Comparison of ENCODE assay signal across 23 mouse cellular contexts in the genomic region with DNA sequence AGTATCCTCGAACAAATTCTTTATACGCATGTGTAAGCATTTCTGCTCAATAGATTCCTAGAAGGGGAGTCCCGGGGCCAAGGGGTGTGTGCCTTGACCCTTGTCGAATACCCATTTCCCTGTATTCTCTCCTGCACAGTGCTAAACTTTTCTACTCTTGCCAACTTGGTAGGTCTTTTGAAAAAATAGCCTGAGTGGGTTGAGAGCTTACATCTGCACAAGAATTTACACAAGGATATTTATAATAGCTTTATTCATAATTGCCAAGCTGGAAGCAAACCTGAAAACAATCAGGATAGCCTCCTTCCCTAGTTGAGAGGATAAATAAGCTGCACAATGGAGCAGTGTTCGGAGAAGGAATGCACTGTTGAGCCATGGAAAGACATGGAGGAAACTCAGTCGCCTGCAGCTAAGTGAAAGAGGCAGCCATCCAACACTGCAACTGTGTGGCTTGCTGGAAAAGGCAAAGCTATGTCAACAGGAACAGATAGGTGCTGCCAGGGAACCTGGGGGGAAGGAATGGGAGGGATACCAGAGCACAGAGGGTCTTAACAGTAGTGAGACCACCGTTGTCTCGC. TPM values are rescaled to one million over a fixed set of nuclear protein-coding genes. Genes with fewer than 3 reads are reported as not detected.
A peak's percentile ranks its signal among the peaks of the same experiment; 100 is the strongest.
DNase-seq lines count a peak whose midpoint lies in the region; ATAC-seq lines count a peak whose summit lies in the region.
"Had no signal": no experiment of that assay in that cellular context is flagged by ENCODE, and none has a peak within 500 bp of the region (broad histone marks: within the 10 kb centered on the region; RNA-seq: fewer than 3 reads in every experiment).

No protein-coding gene starts in this region.

- no peak overlapping the region for H3K27ac ChIP-seq in forebrain, embryonic 16.5 days (ENCODE audit: low read length)
- no peak overlapping the region for H3K27ac ChIP-seq in forebrain, embryonic 10.5 days
- H3K27ac ChIP-seq in kidney, embryonic 15.5 days, result peak overlapping the region; percentile 18; the same call in 1 of the 2 replicates
- H3K27ac ChIP-seq in midbrain, embryonic 16.5 days (ENCODE audit: low read length), result no peak overlapping the region
- H3K27ac ChIP-seq: embryonic facial prominence, embryonic 13.5 days; forebrain, embryonic 12.5 days; heart, embryonic 13.5 days; hindbrain, embryonic 12.5 days had no signal

- H3K9ac ChIP-seq in forebrain, embryonic 16.5 days (replicated peaks; ENCODE audit: low read depth, low read length), result no peak overlapping the region
- H3K9ac ChIP-seq in kidney, embryonic 15.5 days, result no peak overlapping the region
- H3K9ac ChIP-seq in midbrain, embryonic 16.5 days (ENCODE audit: low read depth, low read length), result no peak overlapping the region
- H3K9ac ChIP-seq: embryonic facial prominence, embryonic 13.5 days; forebrain, embryonic 12.5 days; heart, embryonic 13.5 days; hindbrain, embryonic 12.5 days had no signal

- WGBS in forebrain, embryonic 16.5 days, result 51% methylated on average over 8 of the region's 8 CpGs
- WGBS in forebrain, embryonic 10.5 days, result 74% methylated on average over 8 of the region's 8 CpGs
- WGBS in kidney, embryonic 15.5 days, result 69% methylated on average over 8 of the region's 8 CpGs
- 68% methylated on average over 8 of the region's 8 CpGs for WGBS in midbrain, embryonic 16.5 days

- no peaks in the 10 kb centered on the region for H3K36me3 ChIP-seq in forebrain, embryonic 16.5 days (ENCODE audit: control insufficient read depth, insufficient read depth)
- H3K36me3 ChIP-seq in forebrain, embryonic 10.5 days (replicated peaks), result no peaks in the 10 kb centered on the region
- H3K36me3 ChIP-seq in kidney, embryonic 15.5 days, result no peaks in the 10 kb centered on the region
- H3K36me3 ChIP-seq in midbrain, embryonic 16.5 days (ENCODE audit: control insufficient read depth, insufficient read depth, low read length), result no peaks in the 10 kb centered on the region
- H3K36me3 ChIP-seq: embryonic facial prominence, embryonic 13.5 days; forebrain, embryonic 12.5 days; heart, embryonic 13.5 days; hindbrain, embryonic 12.5 days had no signal

- H3K4me1 ChIP-seq in forebrain, embryonic 16.5 days (replicated peaks; ENCODE audit: control insufficient read depth, insufficient read depth, low read length), result no peaks in the 10 kb centered on the region
- H3K4me1 ChIP-seq in forebrain, embryonic 10.5 days, result no peaks in the 10 kb centered on the region
- H3K4me1 ChIP-seq in kidney, embryonic 15.5 days, result no peaks in the 10 kb centered on the region
- no peaks in the 10 kb centered on the region for H3K4me1 ChIP-seq in midbrain, embryonic 16.5 days (ENCODE audit: control insufficient read depth, insufficient read depth, low read length)
- H3K4me1 ChIP-seq: embryonic facial prominence, embryonic 13.5 days; forebrain, embryonic 12.5 days; heart, embryonic 13.5 days; hindbrain, embryonic 12.5 days had no signal

- DNase-seq in forebrain, embryonic 10.5 days (ENCODE audit: extremely low spot score, low spot score), result no peak
- no peak for DNase-seq in kidney, adult 8-10 months
- DNase-seq in Muller cell, postnatal 12 days (ENCODE audit: inconsistent ontology term), result peak; percentile 95
- DNase-seq in brain, adult 2 months (ENCODE audit: low read depth, low spot score), result peak; percentile 5
- DNase-seq in layer of hippocampus, adult 8-10 months (ENCODE audit: low spot score in 2 of 2), result no peak
- DNase-seq: adrenal gland, adult 8-10 months; adrenal gland, postnatal 36 days; cerebellum, adult 11-12 months; cerebellum, adult 9-10 months; cerebellum, postnatal 25 days; gastrocnemius, postnatal 10 days; heart, postnatal 36 days had no signal

- H3K4me3 ChIP-seq in forebrain, embryonic 16.5 days (replicated peaks; ENCODE audit: low read length), result no peak overlapping the region
- no peak overlapping the region for H3K4me3 ChIP-seq in forebrain, embryonic 10.5 days
- H3K4me3 ChIP-seq in kidney, embryonic 15.5 days (replicated peaks), result no peak overlapping the region
- no peak overlapping the region for H3K4me3 ChIP-seq in midbrain, embryonic 16.5 days (ENCODE audit: low read depth, low read length)
- H3K4me3 ChIP-seq: embryonic facial prominence, embryonic 13.5 days; forebrain, embryonic 12.5 days; heart, embryonic 13.5 days; hindbrain, embryonic 12.5 days had no signal

- ATAC-seq in forebrain, embryonic 16.5 days, result peak; percentile 59
- ATAC-seq in kidney, embryonic 15.5 days (replicated peaks; ENCODE audit: low FRiP score), result no peak
- no peak for ATAC-seq in midbrain, embryonic 16.5 days
- ATAC-seq: intestine, embryonic 16.5 days had no signal

- no peaks in the 10 kb centered on the region for H3K9me3 ChIP-seq in forebrain, embryonic 16.5 days (ENCODE audit: control insufficient read depth, low read length)
- peaks cover 7% of the 10 kb centered on the region; the same call in 1 of the 2 replicates for H3K9me3 ChIP-seq in forebrain, embryonic 10.5 days
- H3K9me3 ChIP-seq in kidney, embryonic 15.5 days (replicated peaks), result no peaks in the 10 kb centered on the region
- no peaks in the 10 kb centered on the region for H3K9me3 ChIP-seq in midbrain, embryonic 16.5 days (replicated peaks; ENCODE audit: control insufficient read depth, low read length, poor library complexity, severe bottlenecking)
- H3K9me3 ChIP-seq: forebrain, embryonic 12.5 days; heart, embryonic 13.5 days; hindbrain, embryonic 12.5 days had no signal

- no peak overlapping the region for H3K4me2 ChIP-seq in forebrain, embryonic 16.5 days (ENCODE audit: low read length)
- no peak overlapping the region for H3K4me2 ChIP-seq in kidney, embryonic 15.5 days
- H3K4me2 ChIP-seq in midbrain, embryonic 16.5 days (ENCODE audit: low read length), result no peak overlapping the region
- H3K4me2 ChIP-seq: embryonic facial prominence, embryonic 13.5 days; forebrain, embryonic 12.5 days; heart, embryonic 13.5 days; hindbrain, embryonic 12.5 days had no signal

- H3K27me3 ChIP-seq in forebrain, embryonic 16.5 days (replicated peaks; ENCODE audit: control insufficient read depth, insufficient read depth, low read length), result no peaks in the 10 kb centered on the region
- no peaks in the 10 kb centered on the region for H3K27me3 ChIP-seq in forebrain, embryonic 10.5 days (ENCODE audit: poor library complexity, severe bottlenecking)
- H3K27me3 ChIP-seq in kidney, embryonic 15.5 days, result no peaks in the 10 kb centered on the region
- no peaks in the 10 kb centered on the region for H3K27me3 ChIP-seq in midbrain, embryonic 16.5 days (ENCODE audit: control insufficient read depth, insufficient read depth, low read depth, low read length)
- H3K27me3 ChIP-seq: embryonic facial prominence, embryonic 13.5 days; forebrain, embryonic 12.5 days; heart, embryonic 13.5 days; hindbrain, embryonic 12.5 days had no signal

RNA-seq across cellular contexts. Expression of gene Scnn1g, which starts 51.5 kb away (rescaled TPM):
- 0.07 TPM in 1 of 2 replicates, not detected in the other for polyA plus RNA-seq in forebrain, embryonic 16.5 days (2015; fragmentation: Nextera tagmentation; extraction: Ambion mirVana)
- polyA plus RNA-seq in forebrain, embryonic 10.5 days (2016; fragmentation: Nextera tagmentation; extraction: Ambion mirVana), result 0.09 TPM in 2 replicates
- 22.0 and 23.0 TPM in 2 replicates for polyA plus RNA-seq in kidney, embryonic 15.5 days (2015; fragmentation: Nextera tagmentation; extraction: Ambion mirVana)
- under 1 TPM; 0.23 to 0.51 (median 0.33) TPM for total RNA-seq in layer of hippocampus, adult 8-10 months (2022)
- 0.09 TPM in 1 of 2 replicates, not detected in the other for polyA plus RNA-seq in midbrain, embryonic 16.5 days (2015; fragmentation: Nextera tagmentation; extraction: Ambion mirVana)
- total RNA-seq: ES-E14; gastrocnemius, postnatal 10 days; gastrocnemius, postnatal 4 days; heart, adult 8-10 months; heart, postnatal 36 days had no signal
- polyA plus RNA-seq: forebrain, embryonic 12.5 days had no signal

Comparison
In these comparisons a context has a peak if more than half of its experiments do, and no peak if none do; other contexts are left out.
1. DNase-seq: peak in Muller cell, postnatal 12 days (single experiment) and brain, adult 2 months (single experiment); none in forebrain, embryonic 10.5 days (single experiment), kidney, adult 8-10 months (0 of 2) and layer of hippocampus, adult 8-10 months (0 of 2).
2. RNA of gene Scnn1g, which starts 51.5 kb away (polyA plus RNA-seq): 22.0 to 23.0 TPM in kidney, embryonic 15.5 days; 0.09 TPM in forebrain, embryonic 10.5 days, 0.07 TPM in forebrain, embryonic 16.5 days and 0.09 TPM in midbrain, embryonic 16.5 days; every median in the first group is over 10 times any median in the second.